Mouse (Mus musculus) lung, postnatal 14 days (tissue): ENCODE measurements around the gene Olfr773.
"Not testable (repeated sequence)": the region's sequence is repeated elsewhere in the genome, so short reads cannot be mapped to it uniquely, and the experiment has no call there.

Source experiments
- DNase-seq: peaks from one replicate; pipeline ENCODE4 v3.0.0; 2021

Olfr773 gene

DNA sequence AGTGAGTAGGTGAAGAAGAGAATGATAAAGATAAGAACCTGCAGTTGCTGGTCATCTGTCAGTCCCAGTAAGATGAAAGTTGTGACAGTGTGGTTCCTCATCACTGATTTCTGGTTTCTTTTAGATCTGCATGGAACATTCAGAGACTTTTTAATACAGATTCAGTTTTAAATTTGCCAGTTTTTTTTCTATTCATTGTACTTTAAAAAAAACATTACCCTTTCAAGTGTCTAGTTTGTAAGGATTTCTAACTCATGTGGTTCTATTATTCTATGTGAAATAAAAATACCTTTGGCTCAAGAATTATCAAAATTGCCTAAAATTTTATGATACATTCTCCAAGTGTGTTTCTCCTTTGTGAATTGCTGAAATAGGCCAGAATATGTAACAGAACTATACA lies at the start of gene Olfr773:
Gene Olfr773, minus strand, starts transcription at position 101 of the 400 bp plus-strand sequence.
- not testable (repeated sequence) for DNase-seq

DNA sequence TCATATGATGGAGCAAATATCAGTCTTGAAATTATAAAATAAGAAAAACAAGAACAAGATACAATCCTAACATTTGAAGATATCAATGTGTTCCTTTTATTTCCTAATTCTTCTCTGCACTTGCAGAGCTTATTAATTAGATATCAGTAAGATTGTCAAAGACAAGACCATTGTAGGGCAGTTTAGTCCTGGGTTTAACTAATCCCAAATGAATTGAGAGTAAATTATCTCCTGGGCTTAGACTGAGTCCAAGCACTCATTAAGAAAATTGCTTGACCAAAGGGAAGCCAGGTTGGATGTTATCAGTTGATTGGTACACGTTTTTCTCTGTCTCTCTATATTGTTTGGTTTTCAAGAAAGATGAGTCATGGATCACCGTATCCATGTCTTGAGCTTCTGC lies 48.7 kb upstream of the Olfr773 start, which contains the start of gene Olfr774:
Gene Olfr774, plus strand, starts transcription at position 301 of the 400 bp plus-strand sequence.
- DNase-seq = no peak

DNA sequence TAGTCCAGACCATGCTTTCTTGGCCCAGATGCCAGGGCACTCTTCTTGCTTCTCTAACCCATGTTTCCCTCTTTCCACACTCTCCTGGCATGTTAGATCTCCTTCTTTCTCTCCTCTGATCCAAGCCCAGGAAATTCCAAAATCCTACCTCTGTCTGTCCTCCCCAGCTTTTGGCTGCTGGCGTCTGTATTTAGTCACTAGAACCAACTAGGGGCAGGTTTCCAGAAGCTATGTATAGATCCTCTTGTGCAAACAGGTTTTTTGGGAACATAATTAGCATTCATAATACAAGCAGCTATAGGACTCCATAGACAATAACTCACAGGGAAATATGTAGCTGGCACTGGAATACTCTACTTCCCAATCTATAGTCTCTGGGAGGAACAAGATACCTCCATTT lies 43.5 kb upstream of the Olfr773 start:
- DNase-seq = no peak

GRCm38 (mm10) chr10:129177821-129178220 lies 9.4 kb downstream of the Olfr773 start, which contains the start of gene Olfr772:
Gene Olfr772, minus strand, starts transcription at chr10:129177921.
- DNase-seq = not testable (repeated sequence)

DNA sequence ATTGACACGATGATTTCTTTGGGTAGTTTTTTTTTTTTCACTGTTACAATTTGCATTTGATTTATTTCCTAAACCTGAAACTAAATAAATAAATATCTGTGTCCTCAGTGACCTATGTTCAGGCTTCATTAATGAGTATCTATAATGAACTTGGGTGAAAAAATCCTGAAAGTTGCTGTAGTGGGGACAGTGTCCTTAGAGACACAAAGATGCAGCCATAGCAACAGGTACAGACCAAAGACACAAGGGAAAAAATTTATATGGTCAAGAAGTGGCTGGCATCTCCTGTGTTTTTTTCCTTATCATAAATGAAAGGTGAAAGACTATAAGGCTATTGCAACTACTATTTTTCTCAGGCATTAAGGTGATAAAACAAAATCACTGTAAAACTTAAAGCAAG lies 22.6 kb downstream of the Olfr773 start, which contains the start of gene Olfr771:
Gene Olfr771, minus strand, starts transcription at position 101 of the 400 bp plus-strand sequence.
- DNase-seq = no peak

DNA sequence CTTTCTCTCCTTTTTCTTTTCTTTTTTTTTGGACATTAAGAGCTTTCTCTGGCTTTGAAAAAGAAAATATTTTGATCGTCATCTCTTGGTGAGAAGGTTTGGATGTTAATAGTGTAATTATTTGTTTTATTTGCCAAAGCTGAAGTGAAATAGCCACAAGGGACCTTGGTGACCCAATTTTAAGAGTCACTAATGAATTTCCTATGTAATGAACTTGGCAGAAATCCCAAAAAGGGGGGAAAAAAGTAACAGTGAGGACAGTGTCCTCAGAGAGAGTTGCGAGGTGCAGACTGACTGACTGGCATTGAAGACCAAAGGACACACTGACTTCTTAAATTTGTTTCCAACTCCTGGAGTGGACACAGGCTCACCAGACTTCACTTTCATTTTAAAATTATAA lies 48.3 kb downstream of the Olfr773 start, which contains the start of gene Olfr770:
Gene Olfr770, minus strand, starts transcription at position 101 of the 400 bp plus-strand sequence.
- no peak for DNase-seq
